Mouse (Mus musculus) hindbrain, embryonic 11.5 days (tissue): ENCODE results near the gene Glod4. TPM values are rescaled to one million over a fixed set of nuclear protein-coding genes. Genes with fewer than 3 reads are reported as not detected.

Experiments
- ATAC-seq: fragments of 200-750 bp; cut with Nextera tagmentation; 2 replicates; pipeline ENCODE4 v1.8.0; 2017; ENCODE audit warnings: mild to moderate bottlenecking, moderate TSS enrichment, moderate library complexity; ENCODE audit not compliant: low FRiP score
- DNase-seq: peaks from one replicate; pipeline ENCODE4 v3.0.0-alpha.2; 2015; ENCODE audit warnings: low spot score
- H3K27ac ChIP-seq: fragments of 300-500 bp; sonication (generic); 2 replicates; pipeline ENCODE4 v1.5.1; 2014; ENCODE audit warnings: mild to moderate bottlenecking, low read depth, low read length
- H3K27me3 ChIP-seq: fragments of 300-500 bp; sonication (generic); 2 replicates; pipeline ENCODE4 v1.6.1; 2014; ENCODE audit warnings: mild to moderate bottlenecking, low read length, moderate library complexity, mixed read lengths; ENCODE audit not compliant: control insufficient read depth, insufficient read depth
- H3K36me3 ChIP-seq: fragments of 300-500 bp; sonication (generic); 2 replicates; pipeline ENCODE4 v1.6.1; 2014; ENCODE audit warnings: mild to moderate bottlenecking, low read length, moderate library complexity, mixed read lengths; ENCODE audit not compliant: control insufficient read depth, insufficient read depth
- H3K4me1 ChIP-seq: fragments of 300-500 bp; sonication (generic); replicated peaks from 2 replicates; pipeline ENCODE4 v1.6.1; 2014; ENCODE audit warnings: low read length, mixed read lengths; ENCODE audit not compliant: control insufficient read depth, insufficient read depth
- H3K4me2 ChIP-seq: fragments of 300-500 bp; sonication (generic); replicated peaks from 2 replicates; pipeline ENCODE4 v1.6.1; 2014; ENCODE audit warnings: mild to moderate bottlenecking, low read depth, low read length
- H3K4me3 ChIP-seq: fragments of 300-500 bp; sonication (generic); 2 replicates; pipeline ENCODE4 v1.5.1; 2014; ENCODE audit warnings: low read depth, low read length
- H3K9ac ChIP-seq: fragments of 300-500 bp; sonication (generic); 2 replicates; pipeline ENCODE4 v1.6.1; 2014; ENCODE audit warnings: low read depth, low read length
- H3K9me3 ChIP-seq: fragments of 300-500 bp; sonication (generic); 2 replicates; pipeline ENCODE4 v1.6.1; 2016; ENCODE audit warnings: low read length; ENCODE audit not compliant: control insufficient read depth
- WGBS: fragments of 180-500 bp; shearing (Covaris S2); extraction: QIAGEN DNeasy Blood & Tissue Kit; methylation state at CpG from one replicate; pipeline ENCODE4 v1.1.7; 2014; 5-methylcytosine and 5-hydroxymethylcytosine counted together
- polyA plus RNA-seq: library from polyadenylated mRNA; unstranded; fragments of >200 nt; fragmentation: Nextera tagmentation; extraction: Ambion mirVana; gene quantifications from 2 replicates; pipeline ENCODE4 v1.2.1, GENCODE M21; 2014

Glod4 gene
- polyA plus RNA-seq, 1 experiment from 2014 or later = 132 TPM

DNA sequence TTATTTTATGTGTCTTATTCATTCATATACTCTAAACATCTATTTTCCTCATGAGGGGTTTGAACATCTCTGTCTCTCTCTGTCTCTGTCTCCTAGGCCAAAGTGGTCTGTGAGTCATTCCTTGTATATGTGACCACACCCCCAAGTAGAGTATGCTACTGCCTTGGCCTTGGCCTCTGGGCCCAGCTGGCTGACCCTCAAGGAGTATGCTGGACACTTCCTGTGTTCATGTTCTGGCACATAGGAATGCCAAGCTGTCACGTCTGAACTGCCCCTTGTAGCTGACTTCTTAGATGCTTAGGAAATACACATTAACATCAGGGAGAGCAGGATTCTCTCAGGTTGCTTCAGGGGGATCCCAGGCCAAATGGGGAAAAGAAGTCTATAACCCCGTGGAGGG lies 163.2 kb downstream of the Glod4 start:
- WGBS = 80% methylated on average over 2 of the region's 2 CpGs
- no peaks in the 10 kb centered on the region for H3K27me3 ChIP-seq
- H3K9ac ChIP-seq = no peak overlapping the region
- no peak for DNase-seq
- no peaks in the 10 kb centered on the region for H3K9me3 ChIP-seq
- H3K4me2 ChIP-seq = no peak overlapping the region
- ATAC-seq = no peak
- H3K4me3 ChIP-seq = no peak overlapping the region
- no peaks in the 10 kb centered on the region for H3K4me1 ChIP-seq
- H3K36me3 ChIP-seq = no peaks in the 10 kb centered on the region
- no peak overlapping the region for H3K27ac ChIP-seq

- Histone ChIP-seq H3K4me1 (no peaks in the 10 kb centered on the region), H3K9me3 (no peaks in the 10 kb centered on the region), H3K27ac (no peak overlapping the region), H3K36me3 (no peaks in the 10 kb centered on the region), H3K27me3 (no peaks in the 10 kb centered on the region), H3K4me2 (no peak overlapping the region), H3K4me3 (no peak overlapping the region), H3K9ac (no peak overlapping the region)
- DNase-seq (no peak), ATAC-seq (no peak)
- WGBS = 90% methylated on average over 6 of the region's 6 CpGs
Measured at GRCm38 (mm10) chr11:76077341-76077740, 166.2 kb downstream of the Glod4 start.

GRCm38 (mm10) chr11:76074296-76075093 lies 169.0 kb downstream of the Glod4 start:
- WGBS = 68% methylated on average over 11 of the region's 11 CpGs
- no peak overlapping the region for H3K27ac ChIP-seq
- ATAC-seq (no peak), DNase-seq (no peak)
- no peak overlapping the region for H3K4me2 ChIP-seq
- no peaks in the 10 kb centered on the region for H3K9me3 ChIP-seq
- H3K4me1 ChIP-seq = no peaks in the 10 kb centered on the region
- H3K36me3 ChIP-seq = no peaks in the 10 kb centered on the region
- H3K9ac ChIP-seq = no peak overlapping the region
- no peaks in the 10 kb centered on the region for H3K27me3 ChIP-seq
- no peak overlapping the region for H3K4me3 ChIP-seq

Other genes with a start within 250 kb of the Glod4 start
- 3.1 and 3.6 TPM in 2 replicates for gene 1700016K19Rik, start 243.8 kb downstream of the Glod4 start, polyA plus RNA-seq
- 12.9 and 14.6 TPM in 2 replicates for gene Rflnb, start 215.9 kb downstream of the Glod4 start, polyA plus RNA-seq
- gene Vps53, start 64.1 kb downstream of the Glod4 start, polyA plus RNA-seq = 49.8 and 51.8 TPM in 2 replicates
- 31.9 and 33.2 TPM in 2 replicates for gene Fam57a, start 64.1 kb downstream of the Glod4 start, polyA plus RNA-seq
- gene Dbil5, start 26.1 kb downstream of the Glod4 start, polyA plus RNA-seq = 0.66 TPM in 1 of 2 replicates, not detected in the other
- gene Gemin4, start 26.1 kb downstream of the Glod4 start, polyA plus RNA-seq = 31.4 and 36.8 TPM in 2 replicates
- gene Mrm3, start within 50 bp of the Glod4 start, polyA plus RNA-seq = 21.9 and 22.4 TPM in 2 replicates
- gene Nxn, start 155.4 kb upstream of the Glod4 start, polyA plus RNA-seq = 40.0 and 45.2 TPM in 2 replicates
- gene Timm22, start 163.2 kb upstream of the Glod4 start, polyA plus RNA-seq = 113 and 116 TPM in 2 replicates